Mouse (Mus musculus): ENCODE data around the gene Fgfr1op2.

The Fgfr1op2 gene

GRCm38 (mm10) chr6:146602601-146603000 lies 25.6 kb downstream of the Fgfr1op2 start:
- DNase-seq (ENCODE audit: low read depth) = no peak

- no peak for DNase-seq (ENCODE audit: low read depth)
Measured at GRCm38 (mm10) chr6:146603651-146604050, 26.6 kb downstream of the Fgfr1op2 start.

- no peak for DNase-seq (ENCODE audit: low read depth)
Measured at GRCm38 (mm10) chr6:146611385-146611784, 34.4 kb downstream of the Fgfr1op2 start.

- DNase-seq (ENCODE audit: low read depth) = no peak
Measured at GRCm38 (mm10) chr6:146611897-146612296, 34.9 kb downstream of the Fgfr1op2 start.

- no peak for DNase-seq (ENCODE audit: low read depth)
Measured at GRCm38 (mm10) chr6:146612736-146613135, 35.7 kb downstream of the Fgfr1op2 start.

- no peak for DNase-seq (ENCODE audit: low read depth)
Measured at GRCm38 (mm10) chr6:146613907-146614306, 36.9 kb downstream of the Fgfr1op2 start.

GRCm38 (mm10) chr6:146614541-146614940 lies 37.5 kb downstream of the Fgfr1op2 start:
- no peak for DNase-seq (ENCODE audit: low read depth)

- no peak for DNase-seq (ENCODE audit: low read depth)
Measured at GRCm38 (mm10) chr6:146615891-146616290, 38.9 kb downstream of the Fgfr1op2 start.

GRCm38 (mm10) chr6:146616670-146617069 lies 39.7 kb downstream of the Fgfr1op2 start:
- no peak for DNase-seq (ENCODE audit: low read depth)

- no peak for DNase-seq (ENCODE audit: low read depth)
Measured at GRCm38 (mm10) chr6:146628123-146628522, 51.1 kb downstream of the Fgfr1op2 start.

- no peak for DNase-seq (ENCODE audit: low read depth)
Measured at GRCm38 (mm10) chr6:146629781-146630756, 53.1 kb downstream of the Fgfr1op2 start.

GRCm38 (mm10) chr6:146630961-146631360 lies 54.0 kb downstream of the Fgfr1op2 start:
- no peak for DNase-seq (ENCODE audit: low read depth)

GRCm38 (mm10) chr6:146631847-146632246 lies 54.8 kb downstream of the Fgfr1op2 start:
- no peak for DNase-seq (ENCODE audit: low read depth)

- DNase-seq (ENCODE audit: low read depth) = no peak
Measured at GRCm38 (mm10) chr6:146632403-146632802, 55.4 kb downstream of the Fgfr1op2 start.

- no peak for DNase-seq (ENCODE audit: low read depth)
Measured at GRCm38 (mm10) chr6:146633097-146633496, 56.1 kb downstream of the Fgfr1op2 start.

GRCm38 (mm10) chr6:146633629-146634014 lies 56.6 kb downstream of the Fgfr1op2 start:
- DNase-seq (ENCODE audit: low read depth) = no peak

GRCm38 (mm10) chr6:146634015-146634722 lies 57.2 kb downstream of the Fgfr1op2 start:
- DNase-seq (ENCODE audit: low read depth) = no peak

GRCm38 (mm10) chr6:146634759-146635606 lies 58.0 kb downstream of the Fgfr1op2 start:
- no peak for DNase-seq (ENCODE audit: low read depth)

GRCm38 (mm10) chr6:146636482-146636881 lies 59.5 kb downstream of the Fgfr1op2 start:
- DNase-seq (ENCODE audit: low read depth) = no peak

GRCm38 (mm10) chr6:146640068-146640965 lies 63.3 kb downstream of the Fgfr1op2 start:
- DNase-seq (ENCODE audit: low read depth) = no peak

- DNase-seq (ENCODE audit: low read depth) = no peak
Measured at GRCm38 (mm10) chr6:146640991-146641390, 64.0 kb downstream of the Fgfr1op2 start.

All from c-Kit-positive CD71-negative TER-119-negative erythroid progenitor cells, embryonic 14.5 days (primary cell).